Mouse (Mus musculus): Measurements from ENCODE around the gene Gm45233. TPM values are rescaled to one million over a fixed set of nuclear protein-coding genes. Genes with fewer than 3 reads are reported as not detected.

Gm45233 gene
- total RNA-seq, 1 experiment = not detected

- Histone ChIP-seq H3K4me1 (ENCODE audit: control insufficient read depth in 2 of 2, insufficient read depth in 2 of 2, low read length in 2 of 2, poor library complexity in 1 of 2) (peaks cover 0 to 3% of the 10 kb centered on the region in 2 experiments; a peak in 1 of 4 replicates), H3K9me3 (ENCODE audit: control insufficient read depth, insufficient read depth, low read depth, low read length) (no peaks in the 10 kb centered on the region), H3K27ac (ENCODE audit: insufficient read depth, low read depth, low read length, poor library complexity, severe bottlenecking) (no peak overlapping the region), H3K36me3 (ENCODE audit: control insufficient read depth, insufficient read depth, low read length, poor library complexity, severe bottlenecking) (no peaks in the 10 kb centered on the region), H3K4me3 (ENCODE audit: insufficient read depth in 1 of 2, low read depth in 1 of 2, low read length in 2 of 2, poor library complexity in 1 of 2, severe bottlenecking in 1 of 2) (peak overlapping the region; percentile 71), H3K9ac (ENCODE audit: insufficient read depth, low read depth, low read length, poor library complexity, severe bottlenecking) (peak overlapping the region; percentile 55)
- no peak for DNase-seq (ENCODE audit: low read depth, low spot score)
- in situ Hi-C loops (cut with MboI; ENCODE audit: low sequenced_read_pairs in 2 of 2, unreplicated experiment in 2 of 2) = no loop called here
- no peak for TF ChIP-seq ZC3H11A (IDR thresholded peaks at IDR 0.05; ENCODE audit: borderline replicate concordance, low read depth, low read length)
- no peak for TF ChIP-seq CHD2 (IDR thresholded peaks at IDR 0.05; ENCODE audit: low read depth, low read length)
- TF ChIP-seq MAFK (IDR thresholded peaks at IDR 0.05; ENCODE audit: insufficient read depth, low read depth, low read length) = no peak
- no peak for TF ChIP-seq HCFC1 (IDR thresholded peaks at IDR 0.05; ENCODE audit: borderline replicate concordance, insufficient read depth, low read length)
- TF ChIP-seq ZNF384 (IDR thresholded peaks at IDR 0.05; ENCODE audit: low read depth, low read length) = no peak
These were observed 21.0 kb downstream of the Gm45233 start for GRCm38 (mm10) chr7:43464864-43465343.

- TF ChIP-seq ZC3H11A (IDR thresholded peaks at IDR 0.05; ENCODE audit: borderline replicate concordance, low read depth, low read length) (no peak), HCFC1 (IDR thresholded peaks at IDR 0.05; ENCODE audit: borderline replicate concordance, insufficient read depth, low read length) (no peak; the same call in 1 of the 2 replicates), MAFK (IDR thresholded peaks at IDR 0.05; ENCODE audit: insufficient read depth, low read depth, low read length) (no peak), ZNF384 (IDR thresholded peaks at IDR 0.05; ENCODE audit: low read depth, low read length) (no peak), CHD2 (IDR thresholded peaks at IDR 0.05; ENCODE audit: low read depth, low read length) (no peak)
- Histone ChIP-seq H3K4me1 (ENCODE audit: control insufficient read depth in 2 of 2, insufficient read depth in 2 of 2, low read length in 2 of 2, poor library complexity in 1 of 2) (peaks cover 0 to 3% of the 10 kb centered on the region in 2 experiments; a peak in 1 of 4 replicates), H3K4me3 (ENCODE audit: insufficient read depth in 1 of 2, low read depth in 1 of 2, low read length in 2 of 2, poor library complexity in 1 of 2, severe bottlenecking in 1 of 2) (peak overlapping the region; percentile 71), H3K9ac (ENCODE audit: insufficient read depth, low read depth, low read length, poor library complexity, severe bottlenecking) (peak overlapping the region; percentile 55), H3K36me3 (ENCODE audit: control insufficient read depth, insufficient read depth, low read length, poor library complexity, severe bottlenecking) (no peaks in the 10 kb centered on the region), H3K9me3 (ENCODE audit: control insufficient read depth, insufficient read depth, low read depth, low read length) (no peaks in the 10 kb centered on the region), H3K27ac (ENCODE audit: insufficient read depth, low read depth, low read length, poor library complexity, severe bottlenecking) (no peak overlapping the region)
- peak; percentile 96 for DNase-seq (ENCODE audit: low read depth, low spot score)
- in situ Hi-C loops (cut with MboI; ENCODE audit: low sequenced_read_pairs in 2 of 2, unreplicated experiment in 2 of 2) = no loop called here
These were observed 21.6 kb downstream of the Gm45233 start for GRCm38 (mm10) chr7:43465344-43466098.

GRCm38 (mm10) chr7:43466099-43466694 is 22.3 kb downstream of the Gm45233 start:
- Histone ChIP-seq H3K27ac (ENCODE audit: insufficient read depth, low read depth, low read length, poor library complexity, severe bottlenecking) (no peak overlapping the region), H3K9me3 (ENCODE audit: control insufficient read depth, insufficient read depth, low read depth, low read length) (no peaks in the 10 kb centered on the region), H3K9ac (ENCODE audit: insufficient read depth, low read depth, low read length, poor library complexity, severe bottlenecking) (peak overlapping the region; percentile 35; the same call in 1 of the 2 replicates), H3K4me1 (ENCODE audit: control insufficient read depth in 2 of 2, insufficient read depth in 2 of 2, low read length in 2 of 2, poor library complexity in 1 of 2) (peaks cover 0 to 3% of the 10 kb centered on the region in 2 experiments; a peak in 1 of 4 replicates), H3K36me3 (ENCODE audit: control insufficient read depth, insufficient read depth, low read length, poor library complexity, severe bottlenecking) (no peaks in the 10 kb centered on the region), H3K4me3 (ENCODE audit: insufficient read depth in 1 of 2, low read depth in 1 of 2, low read length in 2 of 2, poor library complexity in 1 of 2, severe bottlenecking in 1 of 2) (peak overlapping the region; percentile 65 to 71)
- DNase-seq (ENCODE audit: low read depth, low spot score) = peak; percentile 80
- in situ Hi-C loops (cut with MboI; ENCODE audit: low sequenced_read_pairs in 2 of 2, unreplicated experiment in 2 of 2) = no loop called here
- TF ChIP-seq ZC3H11A (IDR thresholded peaks at IDR 0.05; ENCODE audit: borderline replicate concordance, low read depth, low read length) = peak; percentile 62; the same call in 1 of the 2 replicates
- no peak for TF ChIP-seq CHD2 (IDR thresholded peaks at IDR 0.05; ENCODE audit: low read depth, low read length)
- no peak for TF ChIP-seq MAFK (IDR thresholded peaks at IDR 0.05; ENCODE audit: insufficient read depth, low read depth, low read length)
- 0 out of 2 replicates have a peak, but pooled peaks have one; percentile 15 for TF ChIP-seq HCFC1 (IDR thresholded peaks at IDR 0.05; ENCODE audit: borderline replicate concordance, insufficient read depth, low read length)
- TF ChIP-seq ZNF384 (IDR thresholded peaks at IDR 0.05; ENCODE audit: low read depth, low read length) = no peak

GRCm38 (mm10) chr7:43470373-43470772 is 26.4 kb downstream of the Gm45233 start:
- Histone ChIP-seq H3K27ac (ENCODE audit: insufficient read depth, low read depth, low read length, poor library complexity, severe bottlenecking) (no peak overlapping the region), H3K4me1 (ENCODE audit: control insufficient read depth in 2 of 2, insufficient read depth in 2 of 2, low read length in 2 of 2, poor library complexity in 1 of 2) (no peaks in the 10 kb centered on the region), H3K36me3 (ENCODE audit: control insufficient read depth, insufficient read depth, low read length, poor library complexity, severe bottlenecking) (no peaks in the 10 kb centered on the region), H3K9ac (ENCODE audit: insufficient read depth, low read depth, low read length, poor library complexity, severe bottlenecking) (no peak overlapping the region), H3K9me3 (ENCODE audit: control insufficient read depth, insufficient read depth, low read depth, low read length) (no peaks in the 10 kb centered on the region), H3K4me3 (ENCODE audit: insufficient read depth in 1 of 2, low read depth in 1 of 2, low read length in 2 of 2, poor library complexity in 1 of 2, severe bottlenecking in 1 of 2) (no peak overlapping the region)
- TF ChIP-seq MAFK (IDR thresholded peaks at IDR 0.05; ENCODE audit: insufficient read depth, low read depth, low read length) = no peak
- TF ChIP-seq HCFC1 (IDR thresholded peaks at IDR 0.05; ENCODE audit: borderline replicate concordance, insufficient read depth, low read length) = no peak
- no peak for TF ChIP-seq ZC3H11A (IDR thresholded peaks at IDR 0.05; ENCODE audit: borderline replicate concordance, low read depth, low read length)
- no peak for TF ChIP-seq ZNF384 (IDR thresholded peaks at IDR 0.05; ENCODE audit: low read depth, low read length)
- no peak for TF ChIP-seq CHD2 (IDR thresholded peaks at IDR 0.05; ENCODE audit: low read depth, low read length)
- peak; percentile 51 for DNase-seq (ENCODE audit: low read depth, low spot score)
- in situ Hi-C loops (cut with MboI; ENCODE audit: low sequenced_read_pairs in 2 of 2, unreplicated experiment in 2 of 2) = no loop called here
